8 mouse cellular contexts compared by ENCODE assay signal in genomic region chr6:57702743-57703499, GRCm38 (mm10). TPM values are rescaled to one million over a fixed set of nuclear protein-coding genes. Genes with fewer than 3 reads are reported as not detected.
DNase-seq lines count a peak whose midpoint lies in the region; ATAC-seq lines count a peak whose summit lies in the region.

No protein-coding gene starts in this region.

- peak overlapping the region; percentile 87 for H3K9ac ChIP-seq in hindbrain, embryonic 15.5 days

- under 1% methylated on average over 59 of the region's 59 CpGs for WGBS in hindbrain, embryonic 15.5 days

- DNase-seq in T-cell, adult 2 months (ENCODE audit: low spot score), result peak; percentile 92
- peak; percentile 98 for DNase-seq in cerebellum, postnatal 36 days
- DNase-seq in frontal cortex, postnatal 36 days (ENCODE audit: low spot score in 2 of 2), result peak; percentile 97
- peak; percentile 93 for DNase-seq in left cerebral cortex, adult 11 months (ENCODE audit: low spot score)
- peak; percentile 97 for DNase-seq in lung, postnatal 4 days
- peak; percentile 81 for DNase-seq in retina, postnatal 7 days (ENCODE audit: low read depth, low spot score)
- peak; percentile 95 for DNase-seq in urinary bladder, adult 2 months (ENCODE audit: low spot score)

- peak overlapping the region; percentile 69 for H3K4me3 ChIP-seq in hindbrain, embryonic 15.5 days

- no peaks in the 10 kb centered on the region for H3K36me3 ChIP-seq in hindbrain, embryonic 15.5 days

- H3K27me3 ChIP-seq in hindbrain, embryonic 15.5 days, result no peaks in the 10 kb centered on the region

- peak overlapping the region; percentile 98 for H3K27ac ChIP-seq in hindbrain, embryonic 15.5 days (replicated peaks)

- H3K9me3 ChIP-seq in hindbrain, embryonic 15.5 days, result no peaks in the 10 kb centered on the region

- peaks cover 25% of the 10 kb centered on the region for H3K4me1 ChIP-seq in hindbrain, embryonic 15.5 days (replicated peaks)

- H3K4me2 ChIP-seq in hindbrain, embryonic 15.5 days, result peak overlapping the region; percentile 62

- peak; percentile 98 for ATAC-seq in hindbrain, embryonic 15.5 days (ENCODE audit: low FRiP score, low read depth)

RNA-seq across cellular contexts. Expression of gene Lancl2, which starts 0.6 kb away (rescaled TPM):
- 76.7 and 86.3 TPM in 2 replicates for polyA plus RNA-seq in hindbrain, embryonic 15.5 days (2015; fragmentation: Nextera tagmentation; extraction: Ambion mirVana)
- polyA plus RNA-seq in urinary bladder, adult 2 months (2012; rRNA removed), result 8.7 and 9.9 TPM in 2 replicates

RNA-seq across cellular contexts. Expression of gene Pyurf, which starts 11.0 kb away (rescaled TPM):
- 17.2 and 18.0 TPM in 2 replicates for polyA plus RNA-seq in hindbrain, embryonic 15.5 days (2015; fragmentation: Nextera tagmentation; extraction: Ambion mirVana)
- 21.0 and 22.2 TPM in 2 replicates for polyA plus RNA-seq in urinary bladder, adult 2 months (2012; rRNA removed)

Comparison
In these comparisons a context has a peak if more than half of its experiments do, and no peak if none do; other contexts are left out.
1. Peak in every context shown above with its lines: DNase-seq, ATAC-seq, H3K4me3 ChIP-seq and H3K27ac ChIP-seq.